Mouse (Mus musculus) ES-Bruce4 (cell line): ENCODE measurements around the gene AW822073. TPM values are rescaled to one million over a fixed set of nuclear protein-coding genes. Genes with fewer than 3 reads are reported as not detected.
"Not testable (repeated sequence)": the region's sequence is repeated elsewhere in the genome, so short reads cannot be mapped to it uniquely, and the experiment has no call there.

Experiments used
- H3K27ac ChIP-seq: 2 replicates; pipeline ENCODE4 v1.5.1; 2012; ENCODE audit warnings: low read length, inconsistent platforms; ENCODE audit not compliant: insufficient read depth
- H3K27me3 ChIP-seq: 2 replicates; pipeline ENCODE4 v1.6.1; 2012; ENCODE audit warnings: mild to moderate bottlenecking, low read length, inconsistent platforms; ENCODE audit not compliant: control insufficient read depth, poor library complexity, insufficient read depth, severe bottlenecking
- H3K36me3 ChIP-seq: 2 replicates; pipeline ENCODE4 v1.6.1; 2012; ENCODE audit warnings: inconsistent platforms, mild to moderate bottlenecking, low read length, moderate library complexity; ENCODE audit not compliant: control insufficient read depth, poor library complexity, insufficient read depth, severe bottlenecking
- H3K4me1 ChIP-seq: one replicate; pipeline ENCODE4 v1.8.1; 2011; ENCODE audit warnings: low read length; ENCODE audit not compliant: control insufficient read depth, insufficient read depth
- H3K4me3 ChIP-seq: 2 replicates; pipeline ENCODE4 v1.5.1; 2011; ENCODE audit warnings: low read depth, mild to moderate bottlenecking, low read length
- H3K9ac ChIP-seq: 2 replicates; pipeline ENCODE4 v1.6.1; 2012; ENCODE audit warnings: low read depth, mild to moderate bottlenecking, inconsistent platforms; ENCODE audit not compliant: poor library complexity, severe bottlenecking
- H3K9me3 ChIP-seq: replicated peaks from 2 replicates; pipeline ENCODE4 v1.6.1; 2012; ENCODE audit warnings: mild to moderate bottlenecking, low read length, inconsistent platforms; ENCODE audit not compliant: control insufficient read depth, poor library complexity, insufficient read depth, severe bottlenecking
- CTCF ChIP-seq: IDR thresholded peaks from one replicate; pipeline ENCODE4 v1.8.1; 2011; ENCODE audit warnings: low read depth, low read length
- EP300 ChIP-seq: IDR thresholded peaks from 2 replicates; pipeline ENCODE4 v1.6.1; 2011; ENCODE audit warnings: low read depth, low read length; ENCODE audit not compliant: insufficient read depth
- POLR2A ChIP-seq: IDR thresholded peaks from one replicate; pipeline ENCODE4 v1.8.1; 2011; ENCODE audit warnings: low read length; ENCODE audit not compliant: insufficient read depth
- polyA plus RNA-seq: library from polyadenylated mRNA; stranded (reverse); fragments of >200 nt; gene quantifications from 2 replicates; pipeline ENCODE4 v1.2.4, GENCODE M21; 2011; ENCODE audit warnings: low read depth; ENCODE audit not compliant: missing spikeins, insufficient read depth, insufficient read length

AW822073 gene
- polyA plus RNA-seq, 1 experiment, result not detected

DNA sequence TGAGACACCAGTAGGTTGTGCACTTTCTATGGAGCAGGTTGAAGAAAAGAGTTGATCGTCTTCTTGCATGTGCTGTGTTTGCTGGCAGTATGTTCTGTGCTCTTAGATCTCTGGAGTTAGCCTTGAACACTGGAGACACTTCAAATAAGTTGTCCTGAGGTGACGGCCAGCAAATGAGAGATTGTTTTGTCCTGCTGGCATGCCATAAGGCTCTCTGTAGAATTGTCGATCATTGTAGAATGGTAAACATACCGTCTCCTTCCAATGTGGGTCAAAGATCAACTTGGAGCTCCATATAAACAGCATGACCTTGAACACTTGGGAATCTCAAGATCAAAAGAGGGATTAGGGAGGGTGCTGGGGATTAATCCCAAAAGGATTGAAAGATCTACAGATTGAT is 1.6 kb upstream of the AW822073 start:
- not testable (repeated sequence) for H3K4me1 ChIP-seq, H3K27me3 ChIP-seq, H3K4me3 ChIP-seq, H3K9ac ChIP-seq, H3K36me3 ChIP-seq, H3K27ac ChIP-seq, H3K9me3 ChIP-seq

GRCm38 (mm10) chr10:58223972-58224805 is 541 bp downstream of the AW822073 start:
- H3K36me3 ChIP-seq, H3K27me3 ChIP-seq, H3K9me3 ChIP-seq, H3K9ac ChIP-seq, H3K4me3 ChIP-seq, H3K4me1 ChIP-seq, H3K27ac ChIP-seq: not testable (repeated sequence)
- 0 out of 2 replicates have a peak, but pooled peaks have one; percentile 9 for TF ChIP-seq EP300

GRCm38 (mm10) chr10:58223161-58223560 is 1.6 kb downstream of the AW822073 start:
- H3K4me3 ChIP-seq, H3K27me3 ChIP-seq: not testable (repeated sequence)

GRCm38 (mm10) chr10:58221571-58221970 is 3.2 kb downstream of the AW822073 start:
- H3K9me3 ChIP-seq, H3K27ac ChIP-seq, H3K27me3 ChIP-seq, H3K4me3 ChIP-seq, H3K4me1 ChIP-seq, H3K9ac ChIP-seq, H3K36me3 ChIP-seq: not testable (repeated sequence)

More at GRCm38 (mm10) chr10:58223161-58223560, 1.6 kb downstream of the AW822073 start:
- not testable (repeated sequence) for H3K9ac ChIP-seq, H3K27ac ChIP-seq, H3K36me3 ChIP-seq, H3K4me1 ChIP-seq, H3K9me3 ChIP-seq

- H3K36me3 ChIP-seq, result no peaks in the 10 kb centered on the region
- H3K4me1 ChIP-seq, result no peaks in the 10 kb centered on the region
- TF ChIP-seq CTCF, result no peak
- no peak for TF ChIP-seq EP300
- TF ChIP-seq POLR2A, result no peak
- H3K27ac ChIP-seq, result no peak overlapping the region
- no peak overlapping the region for H3K9ac ChIP-seq
- 0 out of 2 replicates have a peak, but pooled peaks cover 5% of the 10 kb centered on the region for H3K9me3 ChIP-seq
- no peaks in the 10 kb centered on the region for H3K27me3 ChIP-seq
- no peak overlapping the region for H3K4me3 ChIP-seq
Observed at GRCm38 (mm10) chr10:58220726-58221125, 4.0 kb downstream of the AW822073 start.

- Histone ChIP-seq H3K27ac (no peak overlapping the region), H3K4me3 (no peak overlapping the region), H3K4me1 (no peaks in the 10 kb centered on the region), H3K9ac (no peak overlapping the region), H3K9me3 (peaks cover 2% of the 10 kb centered on the region; the same call in 1 of the 2 replicates), H3K27me3 (no peaks in the 10 kb centered on the region), H3K36me3 (no peaks in the 10 kb centered on the region)
- TF ChIP-seq POLR2A, result no peak
- TF ChIP-seq CTCF, result no peak
- no peak for TF ChIP-seq EP300
Observed at GRCm38 (mm10) chr10:58217366-58217765, 7.4 kb downstream of the AW822073 start.
